Mouse (Mus musculus): ENCODE measurements around the gene Cyp2c37. TPM values are rescaled to one million over a fixed set of nuclear protein-coding genes. Genes with fewer than 3 reads are reported as not detected.

Cyp2c37 gene
- total RNA-seq (2023), result not detected in 4 replicates

DNA sequence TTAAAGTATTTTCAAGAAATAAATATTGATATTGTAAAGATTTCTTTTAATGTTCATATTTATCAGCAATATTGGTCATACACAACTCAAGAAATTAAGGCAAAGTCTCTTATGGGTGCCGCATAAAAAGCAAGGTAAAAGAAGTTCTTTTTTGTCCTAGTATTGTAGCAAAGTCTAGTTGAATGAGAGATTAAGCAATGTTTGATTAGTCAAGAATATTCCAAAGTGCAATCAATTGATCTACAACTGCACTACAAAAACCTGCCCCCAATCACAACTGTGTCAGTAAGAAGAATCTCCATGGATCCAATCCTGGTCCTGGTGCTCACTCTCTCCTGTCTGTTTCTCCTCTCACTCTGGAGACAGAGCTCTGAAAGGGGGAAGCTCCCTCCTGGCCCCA is at the start of gene Cyp2c37:
Gene Cyp2c37 (plus strand): TSS at position 285 of the 400 bp plus-strand sequence.

Other genes with a start within 250 kb of the Cyp2c37 start
- gene Cyp2c40, start 179.6 kb upstream of the Cyp2c37 start, total RNA-seq (2023), result not detected in 4 replicates
- not detected in 4 replicates for gene Cyp2c69, start 105.6 kb upstream of the Cyp2c37 start, total RNA-seq (2023)
- not detected in 4 replicates for gene Cyp2c54, start 81.4 kb downstream of the Cyp2c37 start, total RNA-seq (2023)
- not detected in 4 replicates for gene Cyp2c50, start 97.3 kb downstream of the Cyp2c37 start, total RNA-seq (2023)
- gene Cyp2c70, start 194.9 kb downstream of the Cyp2c37 start, total RNA-seq (2023), result not detected in 4 replicates